Mouse (Mus musculus) MEL (cell line): ENCODE measurements around the gene Olfr1469. TPM values are rescaled to one million over a fixed set of nuclear protein-coding genes. Genes with fewer than 3 reads are reported as not detected.

Experiments
- DNase-seq: peaks from one replicate; pipeline ENCODE4 v3.0.0; 2011; ENCODE audit warnings: low read depth, low spot score
- H3K27ac ChIP-seq: 2 replicates; pipeline ENCODE4 v1.5.1; 2012; ENCODE audit warnings: low read depth, mild to moderate bottlenecking, control low read depth, low read length, moderate library complexity; ENCODE audit not compliant: control insufficient read depth
- H3K27me3 ChIP-seq, 2 experiments: fragments of 150-350 bp in 1 of 2; sonication (generic) in 1 of 2; 2 replicates each; pipeline ENCODE4 v1.6.1; 2012; ENCODE audit warnings: low read length in 2 of 2, mild to moderate bottlenecking in 2 of 2, improper control_type of control experiment in 1 of 2, moderate library complexity in 1 of 2; ENCODE audit not compliant: insufficient read depth in 2 of 2, control insufficient read depth in 1 of 2
- H3K36me3 ChIP-seq, 2 experiments: 2 replicates each; pipeline ENCODE4 v1.6.1; 2012 to 2014; ENCODE audit warnings: low read length in 2 of 2, improper control_type of control experiment in 1 of 2, inconsistent platforms in 1 of 2, mild to moderate bottlenecking in 1 of 2; ENCODE audit not compliant: insufficient read depth in 2 of 2, control insufficient read depth in 1 of 2
- H3K4me1 ChIP-seq, 2 experiments: fragments of 150-350 bp in 1 of 2; sonication (generic) in 1 of 2; 2 replicates each; pipeline ENCODE4 v1.6.1; 2012; ENCODE audit warnings: low read length in 2 of 2, improper control_type of control experiment in 1 of 2, mild to moderate bottlenecking in 1 of 2; ENCODE audit not compliant: insufficient read depth in 2 of 2, control insufficient read depth in 1 of 2
- H3K4me3 ChIP-seq, 2 experiments: fragments of 150-350 bp in 1 of 2; sonication (generic) in 1 of 2; 2 replicates each; pipeline ENCODE4 v1.5.1; 2012; ENCODE audit warnings: low read depth in 2 of 2, low read length in 2 of 2, mild to moderate bottlenecking in 2 of 2, moderate library complexity in 2 of 2, control low read depth in 1 of 2, improper control_type of control experiment in 1 of 2; ENCODE audit not compliant: control insufficient read depth in 1 of 2, insufficient read depth in 1 of 2
- H3K79me2 ChIP-seq: 2 replicates; pipeline ENCODE4 v1.6.1; 2012; ENCODE audit warnings: mild to moderate bottlenecking, low read length, moderate library complexity; ENCODE audit not compliant: control insufficient read depth, poor library complexity, insufficient read depth
- H3K9ac ChIP-seq: 2 replicates; pipeline ENCODE4 v1.6.1; 2012; ENCODE audit warnings: low read depth, mild to moderate bottlenecking, control low read depth, low read length, moderate library complexity; ENCODE audit not compliant: control insufficient read depth, poor library complexity, severe bottlenecking
- H3K9me3 ChIP-seq: fragments of 150-350 bp; sonication (generic); replicated peaks from 2 replicates; pipeline ENCODE4 v1.6.1; 2012; ENCODE audit warnings: mild to moderate bottlenecking, low read length, improper control_type of control experiment, moderate library complexity; ENCODE audit not compliant: insufficient read depth
- CHD1 ChIP-seq: IDR thresholded peaks from 2 replicates; pipeline ENCODE4 v1.6.1; 2012; ENCODE audit warnings: low read depth, mild to moderate bottlenecking, inconsistent platforms, low read length, improper control_type of control experiment
- CTCF ChIP-seq, 3 experiments: IDR thresholded peaks in 2 of 3; conservative IDR thresholded peaks in 1 of 3; 2 replicates each; pipeline ENCODE4 v1.5.1; 2011 to 2012; ENCODE audit warnings: low read length in 3 of 3, low read depth in 2 of 3, mild to moderate bottlenecking in 2 of 3, improper control_type of control experiment in 1 of 3, inconsistent platforms in 1 of 3, mixed read lengths in 1 of 3, moderate library complexity in 1 of 3; ENCODE audit not compliant: control insufficient read depth in 1 of 3, insufficient read depth in 1 of 3, poor library complexity in 1 of 3, severe bottlenecking in 1 of 3
- E2F4 ChIP-seq: IDR thresholded peaks from 2 replicates; pipeline ENCODE4 v1.6.1; 2011; ENCODE audit warnings: low read depth, low read length, improper control_type of control experiment, borderline replicate concordance
- ELF1 ChIP-seq: IDR thresholded peaks from 2 replicates; pipeline ENCODE4 v1.6.1; 2014; ENCODE audit warnings: low read depth, mild to moderate bottlenecking, inconsistent platforms, low read length, improper control_type of control experiment, moderate library complexity
- HCFC1 ChIP-seq: IDR thresholded peaks from 2 replicates; pipeline ENCODE4 v1.6.1; 2012; ENCODE audit warnings: low read depth, mild to moderate bottlenecking, inconsistent platforms, low read length, improper control_type of control experiment, moderate library complexity
- JUND ChIP-seq: IDR thresholded peaks from 2 replicates; pipeline ENCODE4 v1.6.1; 2011; ENCODE audit warnings: low read depth, mild to moderate bottlenecking, improper control_type of control experiment, low read length
- MAZ ChIP-seq: IDR thresholded peaks from 2 replicates; pipeline ENCODE4 v1.6.1; 2012; ENCODE audit warnings: low read depth, mild to moderate bottlenecking, inconsistent platforms, low read length, improper control_type of control experiment
- MYC ChIP-seq: IDR thresholded peaks from 2 replicates; pipeline ENCODE4 v1.6.1; 2011; ENCODE audit warnings: low read depth, mild to moderate bottlenecking, low read length, improper control_type of control experiment, moderate library complexity
- NELFE ChIP-seq: IDR thresholded peaks from 2 replicates; pipeline ENCODE4 v1.6.1; 2011; ENCODE audit warnings: low read depth, low read length, improper control_type of control experiment
- POLR2AphosphoS2 ChIP-seq: IDR thresholded peaks from 2 replicates; pipeline ENCODE4 v1.6.1; 2011; ENCODE audit warnings: low read length, improper control_type of control experiment
- POLR2AphosphoS5 ChIP-seq: IDR thresholded peaks from 2 replicates; pipeline ENCODE4 v1.6.1; 2012; ENCODE audit warnings: low read depth, borderline replicate concordance, mild to moderate bottlenecking, inconsistent platforms, low read length, moderate library complexity, mixed read lengths
- RAD21 ChIP-seq: IDR thresholded peaks from 2 replicates; pipeline ENCODE4 v1.6.1; 2011; ENCODE audit warnings: mild to moderate bottlenecking, low read depth, low read length, improper control_type of control experiment
- SIN3A ChIP-seq: IDR thresholded peaks from 2 replicates; pipeline ENCODE4 v1.6.1; 2012; ENCODE audit warnings: low read length, improper control_type of control experiment, inconsistent platforms
- SMC3 ChIP-seq: IDR thresholded peaks from 2 replicates; pipeline ENCODE4 v1.6.1; 2011; ENCODE audit warnings: low read depth, low read length, improper control_type of control experiment
- UBTF ChIP-seq: IDR thresholded peaks from 2 replicates; pipeline ENCODE4 v1.6.1; 2012; ENCODE audit warnings: low read depth, mild to moderate bottlenecking, inconsistent platforms, low read length, improper control_type of control experiment, moderate library complexity, borderline replicate concordance; ENCODE audit not compliant: insufficient read depth
- ZC3H11A ChIP-seq: IDR thresholded peaks from 2 replicates; pipeline ENCODE4 v1.6.1; 2012; ENCODE audit warnings: low read depth, mild to moderate bottlenecking, inconsistent platforms, low read length, improper control_type of control experiment
- polyA plus RNA-seq, 2 experiments: library from polyadenylated mRNA; stranded (reverse) in 1 of 2; unstranded in 1 of 2; fragments of >175 nt in 1 of 2; fragments of >200 nt in 1 of 2; gene quantifications; 2 replicates each; pipeline versions ENCODE4 v1.2.1 to v1.2.4; 2012; ENCODE audit warnings: low replicate concordance in 2 of 2, low read depth in 1 of 2; ENCODE audit not compliant: insufficient read length in 2 of 2, insufficient read depth in 1 of 2, missing spikeins in 1 of 2
- total RNA-seq: library from RNA; depleted of rRNA; stranded (reverse); fragments of 300-350 nt; gene quantifications from 2 replicates; pipeline ENCODE4 v1.2.3, GENCODE M21; 2012; rRNA removed

The Olfr1469 gene
- total and polyA plus RNA-seq, 3 experiments: not detected

DNA sequence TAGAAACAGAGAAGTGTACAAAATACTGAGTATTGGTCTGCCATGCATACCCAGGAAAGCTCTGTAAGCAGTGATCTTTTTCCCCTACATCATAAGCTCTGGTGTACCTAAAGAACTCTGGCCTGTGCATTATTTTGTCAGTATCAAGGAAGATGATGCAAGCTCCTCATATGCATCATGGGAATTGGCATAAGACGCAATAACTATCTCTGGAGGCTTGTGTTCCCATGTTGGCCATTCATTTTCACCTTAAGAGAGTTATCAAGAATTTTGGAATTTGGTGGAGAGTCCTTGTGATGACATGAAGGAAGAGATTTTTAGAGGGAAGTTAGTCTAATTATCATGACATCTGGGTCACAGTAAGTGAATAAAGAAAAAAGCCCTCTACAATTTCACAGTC, 48.3 kb downstream of the Olfr1469 start, which contains the start of gene Olfr1472:
Gene Olfr1472 (minus strand): TSS at position 101 of the 400 bp plus-strand sequence.
- Histone ChIP-seq H3K27me3 (no peaks in the 10 kb centered on the region), H3K9ac (no peak within 1 kb of the TSS), H3K79me2 (no peaks in the 10 kb centered on the region), H3K4me3 (no peak within 1 kb of the TSS), H3K9me3 (no peaks in the 10 kb centered on the region), H3K36me3 (no peaks in the 10 kb centered on the region), H3K27ac (no peak within 1 kb of the TSS), H3K4me1 (no peaks in the 10 kb centered on the region)
- no peak for TF ChIP-seq UBTF
- TF ChIP-seq NELFE: no peak
- no peak for TF ChIP-seq POLR2AphosphoS5
- TF ChIP-seq POLR2AphosphoS2: no peak
- no peak for TF ChIP-seq HCFC1
- TF ChIP-seq ZC3H11A: no peak
- no peak for TF ChIP-seq CTCF (IDR thresholded peaks at IDR 0.05 in 2 of 3, conservative IDR thresholded peaks at IDR 0.05 in 1 of 3; ENCODE audit: control insufficient read depth in 1 of 3, insufficient read depth in 1 of 3, low read depth in 2 of 3, low read length in 3 of 3, poor library complexity in 1 of 3, severe bottlenecking in 1 of 3)
- no peak for TF ChIP-seq SMC3
- TF ChIP-seq MAZ: no peak
- TF ChIP-seq MYC: no peak
- no peak for TF ChIP-seq CHD1
- TF ChIP-seq E2F4: no peak
- no peak for TF ChIP-seq SIN3A
- TF ChIP-seq JUND: no peak
- TF ChIP-seq ELF1: no peak
- TF ChIP-seq RAD21: no peak
- DNase-seq: no peak

Other genes with a start within 250 kb of the Olfr1469 start
- gene Olfr1461, start 244.8 kb upstream of the Olfr1469 start, total RNA-seq: not detected in 2 replicates
- gene Olfr1461, start 244.8 kb upstream of the Olfr1469 start, polyA plus RNA-seq: not detected
- not detected in 2 replicates for gene Olfr1462, start 222.1 kb upstream of the Olfr1469 start, total RNA-seq
- gene Olfr1462, start 222.1 kb upstream of the Olfr1469 start, polyA plus RNA-seq: not detected
- not detected in 2 replicates for gene Olfr1463, start 176.5 kb upstream of the Olfr1469 start, total RNA-seq
- not detected for gene Olfr1463, start 176.5 kb upstream of the Olfr1469 start, polyA plus RNA-seq
- not detected in 2 replicates for gene Olfr1465, start 92.3 kb upstream of the Olfr1469 start, total RNA-seq
- gene Olfr1465, start 92.3 kb upstream of the Olfr1469 start, polyA plus RNA-seq: not detected
- not detected in 2 replicates for gene Olfr1466, start 69.0 kb upstream of the Olfr1469 start, total RNA-seq
- not detected for gene Olfr1466, start 69.0 kb upstream of the Olfr1469 start, polyA plus RNA-seq
- gene Olfr1467, start 45.6 kb upstream of the Olfr1469 start, total RNA-seq: not detected in 2 replicates
- not detected for gene Olfr1467, start 45.6 kb upstream of the Olfr1469 start, polyA plus RNA-seq
- gene Olfr1471, start 35.6 kb downstream of the Olfr1469 start, total RNA-seq: not detected in 2 replicates
- not detected for gene Olfr1471, start 35.6 kb downstream of the Olfr1469 start, polyA plus RNA-seq
- gene Olfr1472, start 48.2 kb downstream of the Olfr1469 start, total RNA-seq: not detected in 2 replicates
- not detected for gene Olfr1472, start 48.2 kb downstream of the Olfr1469 start, polyA plus RNA-seq
- gene Olfr1474, start 61.7 kb downstream of the Olfr1469 start, total RNA-seq: not detected in 2 replicates
- not detected for gene Olfr1474, start 61.7 kb downstream of the Olfr1469 start, polyA plus RNA-seq
- not detected in 2 replicates for gene Olfr1475, start 72.3 kb downstream of the Olfr1469 start, total RNA-seq
- not detected for gene Olfr1475, start 72.3 kb downstream of the Olfr1469 start, polyA plus RNA-seq
- not detected in 2 replicates for gene Olfr1477, start 92.7 kb downstream of the Olfr1469 start, total RNA-seq
- not detected for gene Olfr1477, start 92.7 kb downstream of the Olfr1469 start, polyA plus RNA-seq
- gene Olfr1480, start 120.1 kb downstream of the Olfr1469 start, total RNA-seq: not detected in 2 replicates
- gene Olfr1480, start 120.1 kb downstream of the Olfr1469 start, polyA plus RNA-seq: not detected
- not detected in 2 replicates for gene Olfr1484, start 175.7 kb downstream of the Olfr1469 start, total RNA-seq
- gene Olfr1484, start 175.7 kb downstream of the Olfr1469 start, polyA plus RNA-seq: not detected
- not detected in 2 replicates for gene Olfr1487, start 209.5 kb downstream of the Olfr1469 start, total RNA-seq
- gene Olfr1487, start 209.5 kb downstream of the Olfr1469 start, polyA plus RNA-seq: not detected
- not detected in 2 replicates for gene Olfr1489, start 223.8 kb downstream of the Olfr1469 start, total RNA-seq
- gene Olfr1489, start 223.8 kb downstream of the Olfr1469 start, polyA plus RNA-seq: not detected
- gene Olfr1490, start 243.2 kb downstream of the Olfr1469 start, total RNA-seq: not detected in 2 replicates
- gene Olfr1490, start 243.2 kb downstream of the Olfr1469 start, polyA plus RNA-seq: not detected